Mouse (Mus musculus) thymus, postnatal 36 days (tissue): ENCODE data around the gene Pif1.

Experiments used
- DNase-seq, 2 experiments: peaks; one replicate each; pipeline ENCODE4 v3.0.0; 2022; ENCODE audit warnings: mixed read lengths in 2 of 2

Pif1 gene

DNA sequence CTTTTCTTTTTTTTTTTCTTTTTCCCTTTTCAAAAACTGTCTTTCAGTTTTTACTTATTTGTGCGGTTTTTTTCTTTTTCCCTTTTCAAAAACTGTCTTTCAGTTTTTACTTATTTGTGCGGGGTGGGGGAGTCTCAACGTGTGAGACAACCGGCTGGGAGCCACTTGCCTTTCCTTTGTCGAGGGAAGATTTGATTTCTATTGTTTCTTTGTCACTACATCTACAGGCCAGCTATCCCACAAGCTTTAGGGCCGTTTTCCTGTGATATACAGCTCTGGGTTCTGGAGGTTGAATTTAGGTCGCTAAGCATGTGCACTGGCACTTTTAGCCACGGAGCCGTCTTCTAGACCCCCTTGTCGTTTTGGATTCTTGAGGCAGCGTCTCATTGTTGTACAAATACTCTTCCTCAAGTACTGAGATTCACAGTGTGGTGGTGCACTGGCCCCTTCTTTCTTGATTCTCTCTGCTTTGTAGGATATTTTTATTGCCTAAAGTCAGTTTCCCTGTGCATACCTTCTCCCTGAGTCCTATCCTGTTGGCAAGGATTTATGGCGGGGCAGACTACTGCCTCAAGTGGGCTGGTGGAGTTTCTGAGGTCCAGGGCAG is 54.6 kb downstream of the Pif1 start:
- no peak for DNase-seq

DNA sequence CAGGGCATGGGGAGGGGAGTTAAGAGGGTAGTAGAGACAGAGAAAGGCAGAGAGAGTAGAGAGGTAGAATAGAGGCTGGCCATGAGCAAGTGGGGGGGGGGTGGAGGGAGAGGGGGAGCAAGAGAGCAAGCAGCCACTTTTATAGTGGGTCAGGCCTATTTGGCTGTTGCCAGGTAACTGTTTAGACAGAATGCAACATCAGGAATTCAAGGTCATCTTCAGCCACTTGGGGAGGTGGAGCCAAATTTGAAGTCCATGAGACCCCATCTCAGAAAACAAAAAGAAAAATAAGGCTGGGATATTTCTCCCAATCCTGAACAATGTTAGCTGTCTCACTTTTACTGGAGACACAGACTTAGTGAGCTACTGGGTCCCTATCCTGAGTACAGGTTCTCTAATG is 55.6 kb downstream of the Pif1 start:
- no peak for DNase-seq

DNA sequence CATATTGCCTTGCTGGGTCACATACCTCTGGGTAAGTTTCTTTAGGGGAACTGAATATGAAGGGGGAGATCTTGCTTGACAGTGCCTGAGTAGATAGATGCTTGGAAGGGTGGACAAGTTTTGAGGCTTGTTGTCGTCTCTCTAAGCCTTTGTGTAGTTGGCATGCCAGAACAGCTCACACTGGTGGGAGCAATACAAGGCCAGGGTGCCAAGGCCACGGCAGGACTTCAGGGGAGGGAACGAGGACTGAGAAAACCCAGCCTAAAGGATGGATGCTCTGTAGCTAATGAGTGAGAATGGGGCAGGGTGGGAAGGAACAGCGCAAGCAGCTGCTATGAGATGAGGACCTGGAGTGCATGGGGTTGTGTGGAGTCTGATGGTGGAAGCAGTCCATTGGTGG is 58.0 kb downstream of the Pif1 start:
- DNase-seq: no peak
